Mouse (Mus musculus) kidney, adult 10 weeks (tissue): Measurements from ENCODE around the gene Kmo. TPM values are rescaled to one million over a fixed set of nuclear protein-coding genes. Genes with fewer than 3 reads are reported as not detected.

Source experiments
- polyA plus RNA-seq: library from polyadenylated mRNA; stranded (reverse); fragments of 350-450 nt; fragmentation: Illumina TruSeq; extraction: RNeasy Lipid Tissue Mini Kit (QIAGEN cat#74804); gene quantifications from one replicate; pipeline ENCODE4 v1.2.3, GENCODE M21; 2014; ENCODE audit warnings: low read depth, low replicate concordance

Gene Kmo
- 184 TPM for polyA plus RNA-seq

GRCm38 (mm10) chr1:175619814-175620431 is at the start of gene Kmo:
TSS of gene Kmo (plus strand) at chr1:175620381.

DNA sequence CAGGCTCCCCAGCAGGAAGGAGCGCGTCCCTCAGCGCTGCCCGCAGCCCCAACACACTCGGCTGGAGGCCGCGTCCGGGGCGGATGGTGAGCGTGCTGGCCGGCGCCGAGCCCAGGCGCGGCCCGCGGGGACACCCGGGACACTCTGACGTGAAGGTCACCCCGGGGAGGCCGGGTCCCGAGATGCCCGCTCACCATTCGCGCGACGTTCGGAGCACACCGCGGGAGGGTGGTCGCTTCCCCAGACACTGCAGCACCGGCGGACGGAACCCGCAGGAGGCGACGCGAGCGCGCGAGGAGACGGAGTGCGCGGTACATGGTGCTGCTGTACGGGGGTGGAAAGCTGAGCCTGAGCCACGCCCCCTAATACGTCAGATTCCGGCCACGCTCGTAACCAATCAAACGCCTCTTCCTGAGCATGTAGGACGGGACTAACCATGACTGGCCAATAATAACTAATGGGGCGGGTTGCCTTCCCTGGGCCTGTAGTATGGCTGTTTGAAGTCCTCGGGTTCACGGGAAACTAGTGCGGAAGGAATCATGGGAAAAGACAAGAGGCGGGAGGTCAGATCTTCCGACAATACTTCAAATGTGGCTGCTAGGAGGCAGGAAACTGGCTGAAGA is 5.2 kb downstream of the Kmo start, which contains the start of gene Fh1:
Gene Fh1, minus strand, starts transcription at position 379 of the 623 bp plus-strand sequence.

DNA sequence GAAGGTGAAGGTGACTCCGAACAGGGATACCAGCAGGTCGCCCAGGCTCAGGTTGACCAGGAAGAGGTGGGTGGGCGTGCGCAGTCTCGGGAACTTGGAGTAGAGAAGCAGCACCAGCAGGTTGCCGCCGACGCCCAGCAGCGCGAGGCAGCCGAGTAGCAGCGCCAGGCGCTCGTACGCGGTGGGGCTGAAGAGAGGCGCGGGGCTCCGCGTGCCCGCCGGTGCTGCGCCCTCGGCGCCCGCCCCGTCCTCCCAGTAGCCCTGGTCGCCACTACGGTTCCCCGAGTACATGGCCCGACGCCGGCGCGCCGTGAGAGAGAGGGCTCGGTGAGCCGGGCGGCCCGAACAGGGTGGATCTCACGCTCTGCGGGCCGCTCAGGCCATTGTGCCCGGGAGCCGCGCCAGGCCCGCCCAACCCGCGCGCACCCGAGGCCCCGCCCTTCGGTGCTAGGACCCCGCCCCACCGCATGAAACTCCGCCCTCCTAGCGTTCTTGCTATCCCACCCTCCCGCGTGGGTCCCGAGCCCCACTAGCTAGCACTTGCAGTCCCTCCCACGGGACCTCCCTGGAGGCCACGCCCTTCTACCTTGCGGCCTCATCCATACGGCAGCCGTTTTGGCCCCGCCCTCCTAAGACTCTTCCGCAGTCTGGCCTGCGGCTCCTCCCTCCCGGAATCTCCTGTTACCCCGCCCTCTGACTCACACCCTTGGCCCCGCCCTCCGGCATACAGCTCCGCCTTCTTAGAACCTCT is 72.2 kb downstream of the Kmo start, which contains the start of the genes Opn3 and Chml:
Gene Opn3, minus strand, starts transcription at position 531 of the 751 bp plus-strand sequence.
Gene Chml, minus strand, starts transcription at position 656 of the 751 bp plus-strand sequence.

DNA sequence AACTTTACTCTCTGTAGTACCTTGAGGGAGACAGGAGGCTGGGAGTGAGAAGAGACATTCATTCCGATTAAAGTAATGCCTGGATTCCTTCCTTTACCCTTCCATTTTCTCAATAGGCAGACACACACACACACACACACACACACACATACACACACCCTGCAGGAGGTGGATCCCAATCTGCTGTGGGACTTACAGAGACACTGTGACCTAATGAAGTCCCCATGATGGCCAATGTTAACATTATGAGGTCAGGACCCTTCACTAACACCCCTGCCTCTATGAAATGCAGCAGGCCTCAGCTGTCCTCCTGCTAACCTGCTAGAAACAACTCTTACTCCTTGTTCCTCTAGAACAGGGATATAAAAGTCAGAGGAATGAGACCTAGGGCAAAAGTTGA is 78.1 kb downstream of the Kmo start, which contains the start of gene Wdr64:
Gene Wdr64, plus strand, starts transcription at position 301 of the 400 bp plus-strand sequence.

Other genes with a start within 250 kb of the Kmo start
- gene Rgs7, start 127.9 kb upstream of the Kmo start, polyA plus RNA-seq = 1.2 TPM
- 561 TPM for gene Fh1, start 5.3 kb downstream of the Kmo start, polyA plus RNA-seq
- 2.4 TPM for gene Opn3, start 72.4 kb downstream of the Kmo start, polyA plus RNA-seq
- gene Chml, start 72.5 kb downstream of the Kmo start, polyA plus RNA-seq = 11.9 TPM
- gene Wdr64, start 78.2 kb downstream of the Kmo start, polyA plus RNA-seq = not detected